Mouse (Mus musculus) CD4-positive helper T cell, adult 2 months (primary cell): ENCODE data around the gene Fam129a.

Source experiments
- DNase-seq: peaks from one replicate; pipeline ENCODE4 v3.0.0-alpha.2; 2012; ENCODE audit warnings: low read depth, missing footprints, low spot score

Fam129a gene

GRCm38 (mm10) chr1:151624442-151625226 lies 53.6 kb downstream of the Fam129a start:
- no peak for DNase-seq

GRCm38 (mm10) chr1:151625260-151625659 lies 54.3 kb downstream of the Fam129a start:
- DNase-seq, result no peak

GRCm38 (mm10) chr1:151625690-151626089 lies 54.7 kb downstream of the Fam129a start:
- DNase-seq, result no peak

GRCm38 (mm10) chr1:151626631-151627030 lies 55.6 kb downstream of the Fam129a start:
- no peak for DNase-seq

- DNase-seq, result no peak
These were observed 56.2 kb downstream of the Fam129a start for GRCm38 (mm10) chr1:151627141-151627540.

- no peak for DNase-seq
These were observed 58.7 kb downstream of the Fam129a start for GRCm38 (mm10) chr1:151629591-151630250.

- DNase-seq, result no peak
These were observed 59.3 kb downstream of the Fam129a start for GRCm38 (mm10) chr1:151630251-151630628.

- DNase-seq, result no peak
These were observed 60.1 kb downstream of the Fam129a start for GRCm38 (mm10) chr1:151631061-151631460.

GRCm38 (mm10) chr1:151631703-151632294 lies 60.8 kb downstream of the Fam129a start:
- no peak for DNase-seq

GRCm38 (mm10) chr1:151632567-151633356 lies 61.8 kb downstream of the Fam129a start:
- no peak for DNase-seq

- DNase-seq, result no peak
These were observed 65.7 kb downstream of the Fam129a start for GRCm38 (mm10) chr1:151636637-151637036.

GRCm38 (mm10) chr1:151637351-151637922 lies 66.5 kb downstream of the Fam129a start:
- DNase-seq, result no peak

- DNase-seq, result no peak
These were observed 67.4 kb downstream of the Fam129a start for GRCm38 (mm10) chr1:151638357-151638756.

GRCm38 (mm10) chr1:151638770-151639169 lies 67.8 kb downstream of the Fam129a start:
- no peak for DNase-seq

GRCm38 (mm10) chr1:151646380-151646779 lies 75.4 kb downstream of the Fam129a start:
- no peak for DNase-seq

- no peak for DNase-seq
These were observed 77.1 kb downstream of the Fam129a start for GRCm38 (mm10) chr1:151648099-151648498.

GRCm38 (mm10) chr1:151657042-151657605 lies 86.1 kb downstream of the Fam129a start:
- no peak for DNase-seq

GRCm38 (mm10) chr1:151658291-151658830 lies 87.4 kb downstream of the Fam129a start:
- DNase-seq, result no peak

GRCm38 (mm10) chr1:151659636-151660035 lies 88.7 kb downstream of the Fam129a start:
- DNase-seq, result no peak

- no peak for DNase-seq
These were observed 89.3 kb downstream of the Fam129a start for GRCm38 (mm10) chr1:151660251-151660650.

- DNase-seq, result no peak
These were observed 89.9 kb downstream of the Fam129a start for GRCm38 (mm10) chr1:151660883-151661282.
